Mouse (Mus musculus) macrophage (primary cell): ENCODE results near the gene Mrps9. TPM values are rescaled to one million over a fixed set of nuclear protein-coding genes. Genes with fewer than 3 reads are reported as not detected.

Experiments
- H3K27ac ChIP-seq: fragments of 350-480 bp; formaldehyde crosslinking; 2 replicates; pipeline ENCODE4 v1.9.0; 2021
- H3K36me3 ChIP-seq: fragments of 350-480 bp; formaldehyde crosslinking; 2 replicates; pipeline ENCODE4 v1.9.0; 2021; ENCODE audit errors: inconsistent target
- H3K4me3 ChIP-seq: fragments of 350-480 bp; formaldehyde crosslinking; 2 replicates; pipeline ENCODE4 v1.9.0; 2021; ENCODE audit errors: inconsistent target
- H3K79me2 ChIP-seq: fragments of 350-480 bp; formaldehyde crosslinking; 2 replicates; pipeline ENCODE4 v1.9.0; 2021; ENCODE audit errors: inconsistent target
- WGBS: methylation state at CpG from one replicate; pipeline ENCODE4 v1.1.7; 2026; ENCODE audit warnings: inconsistent platforms; ENCODE audit not compliant: missing documents; 5-methylcytosine and 5-hydroxymethylcytosine counted together
- polyA plus RNA-seq: library from polyadenylated mRNA; stranded (reverse); fragments of 250-400 nt; gene quantifications from 3 replicates; pipeline ENCODE4 v1.2.4, GENCODE M21; 2018; ENCODE audit warnings: inconsistent platforms
- total RNA-seq, 78 experiments: library from RNA; depleted of rRNA; stranded (reverse); fragments of 250-400 nt; gene quantifications; 1 replicate in 9 of 78; 2 replicates in 24 of 78; 3 replicates in 43 of 78; 4 replicates in 2 of 78; pipeline ENCODE4 v1.2.4; 2018; ENCODE audit warnings: inconsistent platforms in 56 of 78

Gene Mrps9
- total RNA-seq (2018; cell fraction: chromatin; rRNA removed): 100 to 1,000 TPM in 13 of 26 experiments, 10 to 100 TPM in 13; 62.3 to 125 (median 100) TPM
- 10 to 100 TPM; 18.1 to 34.5 (median 27.5) TPM for total RNA-seq (2018; cell fraction: cytosol; rRNA removed)
- total RNA-seq (2018; cell fraction: nucleus; rRNA removed): 10 to 100 TPM; 35.8 to 92.2 (median 57.0) TPM
- polyA plus RNA-seq: 30.0 to 35.5 TPM (median 35.5 TPM) in 3 replicates

DNA sequence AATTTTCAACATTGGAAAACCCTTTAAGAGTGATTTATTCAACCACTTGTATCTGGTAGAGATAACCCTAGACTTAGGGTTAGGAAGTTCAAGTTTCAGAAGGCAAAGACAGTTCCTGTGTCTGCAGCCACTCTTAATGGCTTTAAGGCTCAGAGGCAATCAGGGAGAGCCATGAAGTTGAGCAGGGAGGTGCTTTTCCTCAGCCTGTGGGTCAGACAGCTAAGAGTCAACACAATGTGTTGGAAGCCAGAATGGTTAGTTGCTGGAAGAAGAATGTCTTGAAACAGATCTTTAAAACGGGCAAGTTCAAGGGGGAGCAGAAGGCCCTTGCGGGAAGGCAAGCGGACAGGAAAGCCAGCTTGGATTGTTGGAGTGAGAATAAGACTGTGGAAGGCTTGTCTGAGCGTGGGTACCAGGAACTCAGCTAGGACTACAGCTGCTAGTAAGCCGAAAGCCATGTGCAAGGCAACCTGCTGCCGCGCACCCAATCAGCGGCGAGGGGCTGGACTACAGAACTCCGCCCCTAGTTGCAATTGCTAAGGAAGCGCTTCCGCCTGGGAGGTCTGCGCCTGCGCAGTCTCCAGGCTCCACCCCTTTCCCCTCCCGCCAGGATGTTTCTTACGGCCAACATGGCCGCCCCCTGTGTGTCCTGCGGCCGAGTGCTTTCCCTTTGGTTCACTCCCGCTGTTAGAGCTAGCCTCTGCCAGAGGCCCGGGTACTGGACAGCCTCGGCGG lies at the start of gene Mrps9:
Gene Mrps9 (plus strand): TSS at position 571 of the 735 bp plus-strand sequence.
- 1% methylated on average over 23 of the region's 23 CpGs for WGBS
- peak within 1 kb of the TSS; percentile 50 for H3K27ac ChIP-seq
- peaks cover 47% of the 10 kb centered on the region for H3K79me2 ChIP-seq
- H3K36me3 ChIP-seq: no peaks in the 10 kb centered on the region
- peak within 1 kb of the TSS; percentile 90 for H3K4me3 ChIP-seq

- Histone ChIP-seq H3K36me3 (no peaks in the 10 kb centered on the region), H3K27ac (no peak overlapping the region)
- WGBS: 90% methylated on average over 6 of the region's 6 CpGs
Observed at GRCm38 (mm10) chr1:42813301-42813845, 37.7 kb upstream of the Mrps9 start.

GRCm38 (mm10) chr1:42814798-42815619 lies 36.0 kb upstream of the Mrps9 start:
- 87% methylated on average over 15 of the region's 15 CpGs for WGBS
- H3K79me2 ChIP-seq: no peaks in the 10 kb centered on the region
- H3K4me3 ChIP-seq: no peak overlapping the region
- H3K27ac ChIP-seq: no peak overlapping the region
- no peaks in the 10 kb centered on the region for H3K36me3 ChIP-seq

More at GRCm38 (mm10) chr1:42813301-42813845, 37.7 kb upstream of the Mrps9 start:
- Histone ChIP-seq H3K4me3 (no peak overlapping the region), H3K79me2 (no peaks in the 10 kb centered on the region)

DNA sequence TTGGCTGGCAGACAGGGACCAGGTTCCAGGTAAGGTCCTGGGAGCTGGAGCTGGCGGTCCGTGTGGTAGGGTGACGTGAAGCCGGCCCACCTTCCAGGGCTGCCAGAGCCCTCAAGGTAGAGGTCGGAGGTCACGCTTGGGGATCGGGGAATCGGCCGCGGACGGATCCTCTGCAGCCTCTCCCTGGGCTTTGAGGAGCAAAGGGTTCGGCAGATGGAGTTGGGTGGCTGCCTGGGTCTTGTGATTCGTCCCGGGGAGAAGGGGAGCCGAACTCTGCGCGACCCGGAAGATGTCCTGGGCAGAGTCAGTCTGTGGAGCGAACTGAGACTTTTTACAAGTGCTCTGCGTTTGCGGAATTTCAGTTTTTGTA lies 350 bp downstream of the Mrps9 start:
- WGBS: under 1% methylated on average over 21 of the region's 21 CpGs

GRCm38 (mm10) chr1:42851810-42852209 lies 777 bp downstream of the Mrps9 start:
- peak overlapping the region; percentile 90 for H3K4me3 ChIP-seq
- WGBS: 11% methylated on average over 16 of the region's 16 CpGs

More for the DNA sequence above, 350 bp downstream of the Mrps9 start:
- Histone ChIP-seq H3K79me2 (peaks cover 52% of the 10 kb centered on the region), H3K27ac (peak overlapping the region; percentile 50), H3K36me3 (no peaks in the 10 kb centered on the region), H3K4me3 (peak overlapping the region; percentile 90)

DNA sequence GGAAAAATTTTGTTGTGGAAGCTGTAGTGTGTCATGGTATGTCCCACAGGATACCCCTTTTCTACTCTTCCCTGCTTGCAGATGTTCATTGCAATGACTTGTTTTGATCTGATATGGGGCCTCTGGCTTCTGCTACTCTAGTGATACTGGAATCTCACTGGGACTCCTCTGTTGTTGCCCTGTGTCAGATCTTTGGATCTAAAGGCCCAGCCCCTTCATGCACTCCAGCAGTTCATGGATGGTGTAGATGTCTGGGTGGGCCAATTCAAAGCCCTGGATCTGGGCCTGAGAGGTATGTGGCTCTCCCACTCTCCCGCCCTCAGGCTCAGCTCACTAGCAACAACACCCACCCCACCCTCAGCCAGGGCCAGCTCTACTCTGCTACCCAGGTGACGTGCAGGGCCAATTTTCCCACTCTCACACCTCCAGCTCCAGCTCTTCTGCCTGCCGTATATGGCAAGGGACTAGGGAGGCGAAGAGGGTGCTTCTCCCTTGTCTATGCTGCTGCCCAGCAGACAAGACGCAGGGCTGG lies 13.8 kb downstream of the Mrps9 start:
- Histone ChIP-seq H3K4me3 (no peak overlapping the region), H3K79me2 (peaks cover 33% of the 10 kb centered on the region), H3K36me3 (peaks cover 9% of the 10 kb centered on the region; the same call in 1 of the 2 replicates), H3K27ac (no peak overlapping the region)
- 96% methylated on average over 5 of the region's 5 CpGs for WGBS

More at GRCm38 (mm10) chr1:42851810-42852209, 777 bp downstream of the Mrps9 start:
- Histone ChIP-seq H3K79me2 (peaks cover 56% of the 10 kb centered on the region), H3K36me3 (no peaks in the 10 kb centered on the region), H3K27ac (peak overlapping the region; percentile 50)

DNA sequence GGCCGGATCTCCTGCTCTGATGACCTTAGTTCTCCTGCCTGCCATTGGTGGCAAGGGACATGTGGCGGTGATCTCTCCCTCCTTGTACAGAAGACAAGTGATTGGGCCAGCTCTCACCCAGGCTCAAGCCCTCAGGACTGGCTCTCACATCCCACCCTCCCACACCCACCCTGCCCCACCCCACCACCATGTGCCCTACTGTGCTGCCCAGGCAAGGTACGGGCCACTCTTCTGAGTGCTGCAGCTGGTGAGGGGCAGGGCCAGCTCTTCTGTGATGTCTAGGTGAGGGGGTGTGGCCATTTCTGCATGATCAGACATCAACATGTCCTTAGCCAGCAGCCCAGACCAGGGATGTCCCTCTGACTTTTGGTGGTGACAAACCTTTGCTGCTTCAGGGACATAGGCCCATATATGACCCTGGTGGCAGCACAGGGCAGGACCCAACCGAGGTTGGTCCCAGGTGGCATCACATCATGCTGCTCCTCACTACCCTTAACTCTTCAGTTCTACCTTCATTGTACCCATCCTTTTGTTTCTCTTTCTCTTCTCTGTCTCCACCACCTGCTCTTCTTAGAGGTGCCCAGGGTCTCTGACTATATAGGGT lies 14.4 kb downstream of the Mrps9 start:
- Histone ChIP-seq H3K79me2 (peaks cover 32% of the 10 kb centered on the region), H3K4me3 (no peak overlapping the region), H3K27ac (no peak overlapping the region), H3K36me3 (peaks cover 9% of the 10 kb centered on the region; the same call in 1 of the 2 replicates)
- WGBS: 88% methylated on average over 4 of the region's 4 CpGs

- Histone ChIP-seq H3K79me2 (peaks cover 27% of the 10 kb centered on the region), H3K36me3 (peaks cover 9% of the 10 kb centered on the region; the same call in 1 of the 2 replicates), H3K4me3 (no peak overlapping the region), H3K27ac (no peak overlapping the region)
- WGBS: 72% methylated on average over 4 of the region's 4 CpGs
Observed at GRCm38 (mm10) chr1:42865986-42866385, 15.0 kb downstream of the Mrps9 start.

DNA sequence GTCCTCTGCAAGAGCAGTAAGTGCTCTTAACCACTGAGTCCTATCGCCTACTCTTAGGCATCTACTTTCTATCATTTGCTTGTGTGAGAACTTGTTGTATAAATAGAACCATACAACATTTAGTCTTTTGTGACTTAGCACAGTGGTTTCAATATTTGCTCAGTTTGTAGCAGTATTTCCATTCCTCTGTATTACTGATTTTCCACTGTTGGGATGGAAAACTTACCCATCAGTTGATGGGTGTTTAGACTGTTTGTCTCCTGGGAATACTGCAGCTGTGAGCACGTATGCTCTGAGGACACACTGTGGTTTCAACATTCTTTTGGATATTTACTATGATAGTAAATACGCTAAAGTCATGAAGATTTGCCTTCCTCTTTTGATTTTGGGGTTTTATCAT lies 16.2 kb downstream of the Mrps9 start:
- peaks cover 15% of the 10 kb centered on the region; the same call in 1 of the 2 replicates for H3K79me2 ChIP-seq
- H3K27ac ChIP-seq: no peak overlapping the region
- H3K4me3 ChIP-seq: no peak overlapping the region
- H3K36me3 ChIP-seq: peaks cover 9% of the 10 kb centered on the region; the same call in 1 of the 2 replicates
- 85% methylated on average over 3 of the region's 3 CpGs for WGBS

DNA sequence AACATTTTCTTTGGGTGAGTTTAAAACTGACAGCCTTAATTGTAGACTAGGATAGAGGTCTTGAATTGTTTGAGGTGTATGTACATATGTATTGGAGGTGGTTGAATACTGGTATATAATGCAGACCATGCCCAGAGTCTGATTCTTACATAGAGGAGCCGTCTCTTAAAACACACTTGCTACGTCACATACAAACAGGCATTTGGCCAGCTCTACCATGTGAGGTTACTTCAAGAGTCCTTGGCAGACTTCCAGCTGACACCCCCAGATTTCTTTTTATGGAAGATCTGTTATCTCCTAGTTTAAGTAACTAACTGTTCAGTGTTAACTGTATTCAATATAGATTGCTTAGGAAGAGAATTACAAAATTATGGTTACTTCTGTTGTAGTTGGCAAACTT lies 23.1 kb downstream of the Mrps9 start:
- peaks cover 13% of the 10 kb centered on the region; the same call in 1 of the 2 replicates for H3K79me2 ChIP-seq
- WGBS: 93% methylated on average over 2 of the region's 2 CpGs
- H3K27ac ChIP-seq: no peak overlapping the region
- no peak overlapping the region for H3K4me3 ChIP-seq
- no peaks in the 10 kb centered on the region for H3K36me3 ChIP-seq

- Histone ChIP-seq H3K4me3 (no peak overlapping the region), H3K36me3 (no peaks in the 10 kb centered on the region), H3K79me2 (peaks cover 9% of the 10 kb centered on the region; the same call in 1 of the 2 replicates), H3K27ac (no peak overlapping the region)
- WGBS: 94% methylated on average over 5 of the region's 5 CpGs
Observed at GRCm38 (mm10) chr1:42875271-42875670, 24.2 kb downstream of the Mrps9 start.

DNA sequence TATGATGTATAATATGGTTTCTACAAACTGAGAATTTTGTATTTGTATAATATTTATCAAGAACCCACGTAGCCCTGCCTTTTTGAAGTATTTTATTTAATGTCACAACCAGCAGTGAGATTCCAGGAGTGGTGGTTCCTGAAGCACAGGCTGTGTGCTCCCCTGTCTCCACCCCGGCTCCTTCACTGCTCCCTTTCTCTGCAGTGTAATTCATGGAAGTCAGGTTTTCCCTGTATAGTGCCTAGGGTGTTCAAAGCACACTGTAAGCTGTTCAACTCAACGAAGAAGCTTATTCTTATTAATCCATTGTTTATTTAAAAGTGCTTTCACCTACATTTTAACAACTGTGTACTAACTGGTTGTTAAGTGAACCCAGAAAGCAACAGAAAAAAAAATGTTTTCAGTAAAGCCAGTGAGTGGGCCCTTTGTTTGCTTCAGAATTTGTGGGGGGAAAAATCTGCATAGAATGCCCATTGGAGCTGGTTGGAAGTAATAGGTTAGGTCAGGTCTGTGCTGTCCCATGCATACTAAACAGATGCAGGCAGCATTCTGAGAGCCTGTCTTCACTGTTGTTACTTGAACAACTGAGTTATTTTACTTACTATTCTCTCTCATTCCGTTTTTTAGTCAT lies 25.5 kb downstream of the Mrps9 start:
- Histone ChIP-seq H3K79me2 (peaks cover 8% of the 10 kb centered on the region; the same call in 1 of the 2 replicates), H3K36me3 (no peaks in the 10 kb centered on the region)
- WGBS: 98% methylated on average over 4 of the region's 4 CpGs

DNA sequence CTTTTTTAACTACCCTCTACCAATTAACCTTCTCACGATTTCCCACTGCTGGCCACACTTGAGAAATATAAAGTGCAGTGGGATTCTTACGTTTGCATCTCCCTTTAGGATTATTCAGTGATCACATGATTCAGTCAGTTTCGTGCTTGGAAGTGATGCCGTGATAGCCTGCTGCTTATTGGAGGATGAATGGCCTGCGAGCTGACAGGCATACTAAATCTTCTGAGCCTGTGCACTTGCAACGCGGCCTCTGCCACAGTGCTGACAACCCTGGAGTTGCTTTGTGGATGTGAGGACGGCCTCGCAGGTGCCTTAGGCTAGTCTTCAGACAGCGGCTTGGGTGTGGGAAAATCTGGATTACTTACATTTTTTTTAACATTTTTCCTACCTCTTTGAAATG lies 26.2 kb downstream of the Mrps9 start:
- H3K36me3 ChIP-seq: no peaks in the 10 kb centered on the region
- H3K4me3 ChIP-seq: no peak overlapping the region
- WGBS: 97% methylated on average over 10 of the region's 10 CpGs
- no peak overlapping the region for H3K27ac ChIP-seq
- H3K79me2 ChIP-seq: peaks cover 8% of the 10 kb centered on the region; the same call in 1 of the 2 replicates

More for the DNA sequence above, 25.5 kb downstream of the Mrps9 start:
- no peak overlapping the region for H3K4me3 ChIP-seq
- no peak overlapping the region for H3K27ac ChIP-seq
